Mouse (Mus musculus): Measurements from ENCODE around the gene Gm4303. TPM values are rescaled to one million over a fixed set of nuclear protein-coding genes. Genes with fewer than 3 reads are reported as not detected.
"Not testable (repeated sequence)": the region's sequence is repeated elsewhere in the genome, so short reads cannot be mapped to it uniquely, and the experiment has no call there.

Gm4303 gene
- total RNA-seq (2017), result not detected in 2 replicates

GRCm38 (mm10) chr10:100345672-100346071, at the start of gene Gm4303:
Gene Gm4303 (plus strand): TSS chr10:100345972.
- not testable (repeated sequence) for ATAC-seq (ENCODE audit: extremely low read depth, insufficient number of reproducible peaks, low FRiP score, poor library complexity, severe bottlenecking)

GRCm38 (mm10) chr10:100296105-100296504, 49.7 kb upstream of the Gm4303 start:
- ATAC-seq (ENCODE audit: extremely low read depth, insufficient number of reproducible peaks, low FRiP score, poor library complexity, severe bottlenecking), result no peak

- ATAC-seq (ENCODE audit: extremely low read depth, insufficient number of reproducible peaks, low FRiP score, poor library complexity, severe bottlenecking), result not testable (repeated sequence)
These were observed 45.7 kb upstream of the Gm4303 start for GRCm38 (mm10) chr10:100300106-100300505.

- not testable (repeated sequence) for ATAC-seq (ENCODE audit: extremely low read depth, insufficient number of reproducible peaks, low FRiP score, poor library complexity, severe bottlenecking)
These were observed 10.4 kb upstream of the Gm4303 start, which contains the start of gene Gm4301 for GRCm38 (mm10) chr10:100335376-100335775. Gene Gm4301 (plus strand): TSS chr10:100335676.

- not testable (repeated sequence) for ATAC-seq (ENCODE audit: extremely low read depth, insufficient number of reproducible peaks, low FRiP score, poor library complexity, severe bottlenecking)
These were observed 5.2 kb upstream of the Gm4303 start, which contains the start of gene Gm4302 for GRCm38 (mm10) chr10:100340536-100340935. Gene Gm4302 (plus strand): TSS chr10:100340836.

GRCm38 (mm10) chr10:100350793-100351192, 5.0 kb downstream of the Gm4303 start, which contains the start of gene Gm4305:
Gene Gm4305 (plus strand): TSS chr10:100351093.
- ATAC-seq (ENCODE audit: extremely low read depth, insufficient number of reproducible peaks, low FRiP score, poor library complexity, severe bottlenecking), result not testable (repeated sequence)

GRCm38 (mm10) chr10:100356841-100357240, 11.1 kb downstream of the Gm4303 start:
- not testable (repeated sequence) for ATAC-seq (ENCODE audit: extremely low read depth, insufficient number of reproducible peaks, low FRiP score, poor library complexity, severe bottlenecking)

GRCm38 (mm10) chr10:100361038-100361437, 15.3 kb downstream of the Gm4303 start, which contains the start of gene Gm4307:
Gene Gm4307 (plus strand): TSS chr10:100361338.
- not testable (repeated sequence) for ATAC-seq (ENCODE audit: extremely low read depth, insufficient number of reproducible peaks, low FRiP score, poor library complexity, severe bottlenecking)

GRCm38 (mm10) chr10:100382460-100382859, 36.7 kb downstream of the Gm4303 start, which contains the start of gene Gm4312:
Gene Gm4312 (minus strand): TSS chr10:100382560.
- not testable (repeated sequence) for ATAC-seq (ENCODE audit: extremely low read depth, insufficient number of reproducible peaks, low FRiP score, poor library complexity, severe bottlenecking)

Other genes with a start within 250 kb of the Gm4303 start
- gene Gm4301, start 10.3 kb upstream of the Gm4303 start, total RNA-seq (2017), result not detected in 2 replicates
- not detected in 2 replicates for gene Gm4302, start 5.1 kb upstream of the Gm4303 start, total RNA-seq (2017)
- gene Gm4305, start 5.1 kb downstream of the Gm4303 start, total RNA-seq (2017), result not detected in 2 replicates
- gene Gm4307, start 15.4 kb downstream of the Gm4303 start, total RNA-seq (2017), result not detected in 2 replicates
- gene Gm4312, start 36.6 kb downstream of the Gm4303 start, total RNA-seq (2017), result not detected in 2 replicates
- 0.86 and 1.2 TPM in 2 replicates for gene Tmtc3, start 141.4 kb downstream of the Gm4303 start, total RNA-seq (2017)
- 3.8 and 7.8 TPM in 2 replicates for gene Cep290, start 141.6 kb downstream of the Gm4303 start, total RNA-seq (2017)
- gene 4930430F08Rik, start 244.5 kb downstream of the Gm4303 start, total RNA-seq (2017), result 8.0 and 8.3 TPM in 2 replicates
- not detected in 2 replicates for gene 1700017N19Rik, start 244.5 kb downstream of the Gm4303 start, total RNA-seq (2017)